In genomic region chr7:69812301-69812700, GRCm38 (mm10) we compare ENCODE assay signal across 24 mouse cellular contexts.
DNase-seq lines count a peak whose midpoint lies in the region; ATAC-seq lines count a peak whose summit lies in the region.
"Had no signal": no experiment of that assay in that cellular context is flagged by ENCODE, and none has a peak within 500 bp of the region (broad histone marks: within the 10 kb centered on the region; RNA-seq: fewer than 3 reads in every experiment).

No protein-coding gene starts in this region.

- peaks cover 54% of the 10 kb centered on the region for H3K27me3 ChIP-seq in forebrain, embryonic 10.5 days (ENCODE audit: poor library complexity, severe bottlenecking)
- H3K27me3 ChIP-seq in forebrain, embryonic 13.5 days, result peaks cover 18% of the 10 kb centered on the region
- H3K27me3 ChIP-seq: CH12.LX; embryonic facial prominence, embryonic 12.5 days; Patski had no signal

- WGBS in forebrain, embryonic 10.5 days, result 69% methylated on average over 3 of the region's 3 CpGs
- 53% methylated on average over 3 of the region's 3 CpGs for WGBS in forebrain, embryonic 13.5 days

- H3K36me3 ChIP-seq in forebrain, embryonic 10.5 days (replicated peaks), result no peaks in the 10 kb centered on the region
- no peaks in the 10 kb centered on the region for H3K36me3 ChIP-seq in forebrain, embryonic 13.5 days (ENCODE audit: poor library complexity, severe bottlenecking)
- H3K36me3 ChIP-seq: embryonic facial prominence, embryonic 10.5 days; embryonic facial prominence, embryonic 12.5 days; forebrain, embryonic 12.5 days; forebrain, embryonic 15.5 days; G1E had no signal

- H3K4me1 ChIP-seq in forebrain, embryonic 10.5 days, result peaks cover 63% of the 10 kb centered on the region
- H3K4me1 ChIP-seq in forebrain, embryonic 13.5 days, result peaks cover 4% of the 10 kb centered on the region
- H3K4me1 ChIP-seq: embryonic facial prominence, embryonic 12.5 days had no signal

- no peak for DNase-seq in forebrain, embryonic 10.5 days (ENCODE audit: extremely low spot score, low spot score)
- DNase-seq in 3T3-L1 (ENCODE audit: low read depth, low spot score) (peak; percentile 53), NIH3T3 (ENCODE audit: low read depth) (peak; percentile 28)
- DNase-seq in spleen, postnatal 4 days (ENCODE audit: low spot score in 2 of 2), result no peak
- DNase-seq: adrenal gland, adult 8-10 months; adrenal gland, postnatal 14 days; adrenal gland, postnatal 36 days; cerebellum, adult 11-12 months; cerebellum, adult 2 months; cerebellum, adult 9-10 months; cerebellum, postnatal 10 days; cerebellum, postnatal 25 days; forebrain, postnatal 0 days had no signal

- H3K9me3 ChIP-seq in forebrain, embryonic 10.5 days, result no peaks in the 10 kb centered on the region
- H3K9me3 ChIP-seq in forebrain, embryonic 13.5 days (replicated peaks), result no peaks in the 10 kb centered on the region
- H3K9me3 ChIP-seq: embryonic facial prominence, embryonic 10.5 days; embryonic facial prominence, embryonic 12.5 days; forebrain, embryonic 12.5 days; forebrain, embryonic 15.5 days had no signal

- H3K4me3 ChIP-seq in forebrain, embryonic 10.5 days, result no peak overlapping the region
- H3K4me3 ChIP-seq in forebrain, embryonic 13.5 days, result no peak overlapping the region
- H3K4me3 ChIP-seq: embryonic facial prominence, embryonic 10.5 days; embryonic facial prominence, embryonic 12.5 days; forebrain, embryonic 12.5 days; forebrain, embryonic 15.5 days had no signal

- no peak for ATAC-seq in forebrain, embryonic 13.5 days
- no peak for ATAC-seq in megakaryocyte progenitor cell, adult 5-6 weeks (replicated peaks; ENCODE audit: poor library complexity)
- ATAC-seq: activated CD4-positive, CD25-positive, alpha-beta regulatory T cell, adult 4 months; CD4-positive, CD25-positive, alpha-beta regulatory T cell, adult 4 months; forebrain, embryonic 15.5 days; forebrain, postnatal 0 days; Patski had no signal

- peak overlapping the region; percentile 66; the same call in 1 of the 2 replicates for H3K27ac ChIP-seq in forebrain, embryonic 10.5 days
- H3K27ac ChIP-seq in forebrain, embryonic 13.5 days, result no peak overlapping the region
- H3K27ac ChIP-seq: embryonic facial prominence, embryonic 10.5 days; embryonic facial prominence, embryonic 12.5 days; forebrain, embryonic 12.5 days; forebrain, embryonic 15.5 days had no signal

- H3K4me2 ChIP-seq in forebrain, embryonic 13.5 days, result no peak overlapping the region
- H3K4me2 ChIP-seq: embryonic facial prominence, embryonic 12.5 days; forebrain, embryonic 12.5 days; forebrain, embryonic 15.5 days had no signal

- H3K9ac ChIP-seq in forebrain, embryonic 13.5 days, result no peak overlapping the region
- H3K9ac ChIP-seq: embryonic facial prominence, embryonic 12.5 days; forebrain, embryonic 12.5 days; forebrain, embryonic 15.5 days; forebrain, postnatal 0 days had no signal

Comparison
In these comparisons a context has a peak if more than half of its experiments do, and no peak if none do; other contexts are left out.
1. DNase-seq: peak in 3T3-L1 (single experiment) and NIH3T3 (single experiment); none in forebrain, embryonic 10.5 days (single experiment) and spleen, postnatal 4 days (0 of 2).